Mouse (Mus musculus) C2C12 (cell line): Measurements from ENCODE around the gene Rbm44. TPM values are rescaled to one million over a fixed set of nuclear protein-coding genes. Genes with fewer than 3 reads are reported as not detected.

Experiments used
- H3K27me3 ChIP-seq: one replicate; pipeline ENCODE4 v1.6.1; 2011; ENCODE audit not compliant: control insufficient read depth, insufficient read depth, insufficient read length
- H3K36me3 ChIP-seq: one replicate; pipeline ENCODE4 v1.6.1; 2011; ENCODE audit not compliant: control insufficient read depth, insufficient read depth
- H3K4me3 ChIP-seq: one replicate; pipeline ENCODE4 v1.5.1; 2011; ENCODE audit warnings: mild to moderate bottlenecking, control low read depth; ENCODE audit not compliant: poor library complexity, insufficient read depth, severe bottlenecking
- H3K79me2 ChIP-seq: one replicate; pipeline ENCODE4 v1.6.1; 2011; ENCODE audit not compliant: control insufficient read depth, insufficient read depth
- H3K79me3 ChIP-seq: one replicate; pipeline ENCODE4 v1.6.1; 2011; ENCODE audit warnings: low read depth, control low read depth
- H3ac ChIP-seq: one replicate; pipeline ENCODE3; 2011; ENCODE audit warnings: low read depth; ENCODE audit not compliant: control insufficient read depth, insufficient read length
- CEBPB ChIP-seq: IDR thresholded peaks from one replicate; pipeline ENCODE4 v1.6.1; 2011; ENCODE audit warnings: low read depth, mild to moderate bottlenecking, control low read depth, moderate library complexity
- CTCF ChIP-seq: IDR thresholded peaks from one replicate; pipeline ENCODE4 v1.5.1; 2011; ENCODE audit not compliant: control insufficient read depth, insufficient read depth, insufficient read length
- FOSL1 ChIP-seq: IDR thresholded peaks from one replicate; pipeline ENCODE4 v1.8.0; 2011; ENCODE audit warnings: mild to moderate bottlenecking, low read length; ENCODE audit not compliant: poor library complexity, insufficient read depth, severe bottlenecking
- MAX ChIP-seq: IDR thresholded peaks from one replicate; pipeline ENCODE4 v1.6.1; 2011; ENCODE audit warnings: mild to moderate bottlenecking, control low read depth
- MYOD1 ChIP-seq: IDR thresholded peaks from one replicate; pipeline ENCODE4 v1.6.1; 2011; ENCODE audit warnings: low read depth; ENCODE audit not compliant: control insufficient read depth, insufficient read length
- MYOG ChIP-seq: IDR thresholded peaks from one replicate; pipeline ENCODE4 v1.6.1; 2011; ENCODE audit not compliant: control insufficient read depth, insufficient read length; ENCODE audit errors: extremely low read depth
- USF1 ChIP-seq: IDR thresholded peaks from one replicate; pipeline ENCODE4 v1.6.1; 2011; ENCODE audit warnings: low read depth, mild to moderate bottlenecking, control low read depth, moderate library complexity
- polyA plus RNA-seq: library from polyadenylated mRNA; unstranded; fragments of >200 nt; fragmentation: generic; extraction: Trizol; gene quantifications from one replicate; pipeline ENCODE4 v1.2.1, GENCODE M21; 2012; ENCODE audit warnings: missing spikeins

The Rbm44 gene
- polyA plus RNA-seq, 1 experiment: not detected

- H3K27me3 ChIP-seq: no peaks in the 10 kb centered on the region
- no peaks in the 10 kb centered on the region for H3K79me2 ChIP-seq
- no peaks in the 10 kb centered on the region for H3K36me3 ChIP-seq
- no peak overlapping the region for H3ac ChIP-seq
- no peak for TF ChIP-seq CEBPB
- no peak for TF ChIP-seq USF1
- no peak for TF ChIP-seq MYOG
- no peak for TF ChIP-seq MYOD1
- no peak for TF ChIP-seq FOSL1
- TF ChIP-seq CTCF: no peak
- no peak for TF ChIP-seq MAX
- H3K4me3 ChIP-seq: no peak overlapping the region
- H3K79me3 ChIP-seq: no peaks in the 10 kb centered on the region
These were observed 62.0 kb downstream of the Rbm44 start for GRCm38 (mm10) chr1:91206873-91207272.

GRCm38 (mm10) chr1:91207334-91208074, 62.6 kb downstream of the Rbm44 start:
- no peaks in the 10 kb centered on the region for H3K36me3 ChIP-seq
- no peaks in the 10 kb centered on the region for H3K27me3 ChIP-seq
- H3ac ChIP-seq: no peak overlapping the region
- no peak overlapping the region for H3K4me3 ChIP-seq
- H3K79me2 ChIP-seq: no peaks in the 10 kb centered on the region
- no peaks in the 10 kb centered on the region for H3K79me3 ChIP-seq
- TF ChIP-seq MYOD1: no peak
- peak; percentile 46 for TF ChIP-seq CEBPB

GRCm38 (mm10) chr1:91209343-91209742, 64.5 kb downstream of the Rbm44 start:
- no peaks in the 10 kb centered on the region for H3K79me2 ChIP-seq
- H3K79me3 ChIP-seq: no peaks in the 10 kb centered on the region
- no peaks in the 10 kb centered on the region for H3K27me3 ChIP-seq
- no peak overlapping the region for H3ac ChIP-seq
- no peak overlapping the region for H3K4me3 ChIP-seq
- H3K36me3 ChIP-seq: no peaks in the 10 kb centered on the region
- TF ChIP-seq USF1: no peak
- no peak for TF ChIP-seq FOSL1
- TF ChIP-seq CTCF: no peak
- TF ChIP-seq MYOD1: no peak
- TF ChIP-seq MYOG: no peak
- no peak for TF ChIP-seq MAX
- no peak for TF ChIP-seq CEBPB

DNA sequence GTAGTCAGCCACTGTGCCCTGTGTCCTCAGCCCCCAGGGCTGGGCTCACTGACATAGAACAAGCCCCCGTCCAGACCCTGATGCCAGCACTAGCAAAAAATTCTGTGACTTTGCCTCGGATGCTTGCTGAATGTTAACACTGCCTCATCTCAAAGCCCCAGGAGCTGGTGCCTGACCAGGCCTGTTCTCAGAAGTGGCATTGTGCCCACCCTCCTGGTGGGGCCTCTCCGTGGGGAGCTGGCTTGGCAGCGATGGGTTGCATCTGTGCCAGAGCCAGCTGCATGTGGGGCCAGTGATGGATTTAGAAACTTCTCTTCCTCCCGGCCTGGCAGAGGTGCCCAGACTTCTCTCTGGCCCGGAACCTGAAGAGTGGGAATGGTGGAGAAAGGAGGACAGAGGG, 64.9 kb downstream of the Rbm44 start:
- Histone ChIP-seq H3K79me2 (no peaks in the 10 kb centered on the region), H3K79me3 (no peaks in the 10 kb centered on the region), H3ac (no peak overlapping the region), H3K27me3 (no peaks in the 10 kb centered on the region), H3K4me3 (no peak overlapping the region), H3K36me3 (no peaks in the 10 kb centered on the region)
- TF ChIP-seq MYOD1: no peak
- TF ChIP-seq USF1: no peak
- no peak for TF ChIP-seq CEBPB
- no peak for TF ChIP-seq FOSL1
- TF ChIP-seq MYOG: no peak
- no peak for TF ChIP-seq CTCF
- TF ChIP-seq MAX: no peak

GRCm38 (mm10) chr1:91211099-91211498, 66.2 kb downstream of the Rbm44 start:
- no peak overlapping the region for H3ac ChIP-seq
- peak; percentile 73 for TF ChIP-seq CTCF
- TF ChIP-seq MYOG: no peak
- H3K79me3 ChIP-seq: no peaks in the 10 kb centered on the region
- H3K79me2 ChIP-seq: no peaks in the 10 kb centered on the region
- no peak overlapping the region for H3K4me3 ChIP-seq
- H3K27me3 ChIP-seq: no peaks in the 10 kb centered on the region
- no peaks in the 10 kb centered on the region for H3K36me3 ChIP-seq

- H3ac ChIP-seq: no peak overlapping the region
- H3K79me3 ChIP-seq: no peaks in the 10 kb centered on the region
- H3K79me2 ChIP-seq: no peaks in the 10 kb centered on the region
- no peaks in the 10 kb centered on the region for H3K27me3 ChIP-seq
- no peaks in the 10 kb centered on the region for H3K36me3 ChIP-seq
- TF ChIP-seq CEBPB (no peak), USF1 (no peak), MYOD1 (no peak), FOSL1 (no peak), MYOG (no peak), MAX (no peak), CTCF (no peak)
- H3K4me3 ChIP-seq: no peak overlapping the region
These were observed 66.7 kb downstream of the Rbm44 start for GRCm38 (mm10) chr1:91211591-91212008.
